Mouse (Mus musculus) heart, embryonic 13.5 days (tissue): ENCODE data around the gene D630039A03Rik. TPM values are rescaled to one million over a fixed set of nuclear protein-coding genes. Genes with fewer than 3 reads are reported as not detected.
A peak's percentile ranks its signal among the peaks of the same experiment; 100 is the strongest.

Experiments used
- ATAC-seq: fragments of 200-750 bp; cut with Nextera tagmentation; 2 replicates; pipeline ENCODE4 v1.8.0; 2017; ENCODE audit warnings: moderate TSS enrichment; ENCODE audit not compliant: insufficient number of reproducible peaks, low FRiP score, low TSS enrichment; ENCODE audit errors: extremely low read depth
- H3K27ac ChIP-seq: fragments of 300-500 bp; sonication (generic); replicated peaks from 2 replicates; pipeline ENCODE4 v1.5.1; 2015; ENCODE audit warnings: moderate library complexity, mild to moderate bottlenecking, inconsistent platforms
- H3K27me3 ChIP-seq: fragments of 300-500 bp; sonication (generic); replicated peaks from 2 replicates; pipeline ENCODE4 v1.6.1; 2015; ENCODE audit warnings: mild to moderate bottlenecking, inconsistent platforms
- H3K36me3 ChIP-seq: fragments of 300-500 bp; sonication (generic); 2 replicates; pipeline ENCODE4 v1.6.1; 2015; ENCODE audit warnings: mild to moderate bottlenecking, inconsistent platforms
- H3K4me1 ChIP-seq: fragments of 300-500 bp; sonication (generic); 2 replicates; pipeline ENCODE4 v1.6.1; 2015; ENCODE audit warnings: inconsistent platforms
- H3K4me2 ChIP-seq: fragments of 300-500 bp; sonication (generic); 2 replicates; pipeline ENCODE4 v1.6.1; 2015; ENCODE audit warnings: inconsistent platforms, mild to moderate bottlenecking, moderate library complexity
- H3K4me3 ChIP-seq: fragments of 300-500 bp; sonication (generic); 2 replicates; pipeline ENCODE4 v1.5.1; 2015; ENCODE audit warnings: moderate library complexity, mild to moderate bottlenecking, inconsistent platforms
- H3K9ac ChIP-seq: fragments of 300-500 bp; sonication (generic); 2 replicates; pipeline ENCODE4 v1.6.1; 2015; ENCODE audit warnings: inconsistent platforms, mild to moderate bottlenecking, moderate library complexity
- H3K9me3 ChIP-seq: fragments of 300-500 bp; sonication (generic); 2 replicates; pipeline ENCODE4 v1.6.1; 2016; ENCODE audit warnings: inconsistent platforms
- WGBS: fragments of 180-500 bp; shearing (Covaris S2); methylation state at CpG from one replicate; pipeline ENCODE4 v1.1.7; 2015; ENCODE audit warnings: mixed read lengths; 5-methylcytosine and 5-hydroxymethylcytosine counted together
- polyA plus RNA-seq: library from polyadenylated mRNA; unstranded; fragments of >200 nt; fragmentation: Nextera tagmentation; extraction: Ambion mirVana; gene quantifications from 2 replicates; pipeline ENCODE4 v1.2.1, GENCODE M21; 2015

The D630039A03Rik gene
- polyA plus RNA-seq, result 0.15 and 0.24 TPM in 2 replicates

DNA sequence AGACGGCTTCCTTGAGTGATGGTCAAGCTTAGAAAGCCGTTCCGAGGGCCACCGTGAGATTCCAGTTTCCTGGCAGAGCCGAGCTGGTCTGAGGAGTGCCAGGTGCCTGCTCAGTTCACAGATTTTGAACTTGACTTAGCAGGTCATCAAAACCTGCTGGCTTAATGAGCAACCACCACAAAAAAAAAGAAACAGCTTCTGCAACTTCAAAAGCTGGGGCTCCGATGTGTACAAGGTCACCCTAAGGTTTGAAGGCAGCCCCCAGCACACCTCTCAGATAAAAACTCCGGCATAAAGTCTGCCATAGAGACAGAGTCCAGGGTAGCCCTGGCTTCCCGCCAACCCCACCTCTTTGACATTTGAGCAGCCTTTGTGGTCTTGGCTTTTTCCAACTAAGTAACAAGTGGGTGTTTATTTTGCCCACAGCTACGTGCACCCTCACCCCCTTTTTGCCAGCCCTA lies at the start of gene D630039A03Rik:
Gene D630039A03Rik (minus strand): TSS at position 97 of the 461 bp plus-strand sequence.
- ATAC-seq, result no peak; the same call in 1 of the 2 replicates
- Histone ChIP-seq H3K9me3 (no peaks in the 10 kb centered on the region), H3K27ac (no peak within 1 kb of the TSS), H3K4me2 (peak within 1 kb of the TSS; percentile 68), H3K4me3 (peak within 1 kb of the TSS; percentile 40), H3K36me3 (no peaks in the 10 kb centered on the region), H3K4me1 (peaks cover 33% of the 10 kb centered on the region), H3K27me3 (peaks cover 10% of the 10 kb centered on the region), H3K9ac (peak within 1 kb of the TSS; percentile 50)
- WGBS, result 9% methylated on average over 9 of the region's 9 CpGs

DNA sequence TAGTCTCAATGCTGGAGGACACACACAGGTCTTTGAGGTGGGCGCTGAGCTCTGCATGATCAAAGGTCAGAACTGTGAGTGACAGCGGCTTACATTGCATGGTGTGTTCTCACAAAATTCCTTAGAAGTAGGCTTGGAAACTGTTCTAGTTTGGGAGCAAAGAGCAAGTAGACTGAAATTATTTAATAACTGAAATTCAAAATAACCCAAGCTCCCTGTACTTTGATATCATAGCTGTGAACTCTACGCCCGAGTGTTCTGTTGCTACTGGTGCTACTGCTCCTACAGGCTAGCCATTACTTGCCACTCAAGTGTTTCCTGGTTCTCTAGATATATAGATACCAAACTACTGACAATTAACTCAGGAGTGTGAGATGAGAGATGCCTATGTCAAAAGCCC lies 49.4 kb upstream of the D630039A03Rik start:
- no peak overlapping the region for H3K27ac ChIP-seq
- H3K27me3 ChIP-seq, result no peaks in the 10 kb centered on the region
- no peaks in the 10 kb centered on the region for H3K9me3 ChIP-seq
- no peak for ATAC-seq
- H3K4me2 ChIP-seq, result no peak overlapping the region
- H3K4me3 ChIP-seq, result no peak overlapping the region
- 91% methylated on average over 4 of the region's 4 CpGs for WGBS
- no peak overlapping the region for H3K9ac ChIP-seq
- no peaks in the 10 kb centered on the region for H3K36me3 ChIP-seq
- H3K4me1 ChIP-seq, result no peaks in the 10 kb centered on the region

DNA sequence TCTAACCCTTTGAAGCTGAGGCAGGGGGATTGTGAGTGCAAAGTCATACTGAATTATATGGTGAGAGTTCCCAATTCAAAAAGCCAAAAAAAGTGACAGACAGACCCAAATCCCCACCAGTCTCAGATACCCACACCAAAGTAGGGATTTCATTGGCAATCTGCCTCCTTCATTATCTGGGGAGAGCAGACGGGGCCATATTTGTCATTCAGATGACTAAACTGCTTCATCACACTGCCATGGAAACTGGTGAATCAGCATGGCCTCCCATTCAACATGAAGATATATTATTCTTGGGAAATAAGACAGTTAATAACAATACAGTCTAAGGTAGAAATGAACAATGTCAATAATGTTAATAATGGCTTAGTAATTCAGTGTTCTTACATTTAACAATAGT lies 48.0 kb upstream of the D630039A03Rik start:
- Histone ChIP-seq H3K4me1 (no peaks in the 10 kb centered on the region), H3K4me2 (no peak overlapping the region), H3K27me3 (no peaks in the 10 kb centered on the region), H3K4me3 (no peak overlapping the region), H3K36me3 (no peaks in the 10 kb centered on the region), H3K9me3 (no peaks in the 10 kb centered on the region), H3K27ac (no peak overlapping the region), H3K9ac (no peak overlapping the region)
- 60% methylated on average over 1 of the region's 1 CpGs for WGBS
- no peak for ATAC-seq

DNA sequence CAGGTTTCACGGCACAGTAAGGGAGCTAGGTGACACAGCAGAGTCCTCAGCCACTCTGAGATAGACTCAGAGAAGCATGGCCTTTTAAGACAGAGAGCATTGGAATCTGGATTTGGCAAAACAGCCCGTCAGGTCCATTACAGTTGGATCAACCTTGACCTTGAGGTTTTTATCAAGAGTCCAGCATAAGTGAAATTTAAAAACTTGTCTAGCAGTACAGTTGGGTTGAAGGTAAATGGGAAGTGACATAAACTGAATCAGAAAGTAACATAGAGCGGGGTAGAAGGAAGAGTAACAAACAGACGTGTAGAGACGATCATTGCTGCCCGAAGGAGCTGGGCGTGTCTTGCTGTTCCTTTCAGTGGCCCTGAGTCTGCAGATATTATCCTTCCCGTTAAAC lies 43.0 kb upstream of the D630039A03Rik start:
- Histone ChIP-seq H3K9ac (no peak overlapping the region), H3K27me3 (no peaks in the 10 kb centered on the region), H3K27ac (no peak overlapping the region), H3K36me3 (no peaks in the 10 kb centered on the region), H3K4me2 (no peak overlapping the region), H3K4me3 (no peak overlapping the region), H3K4me1 (peaks cover 26% of the 10 kb centered on the region), H3K9me3 (no peaks in the 10 kb centered on the region)
- 87% methylated on average over 8 of the region's 8 CpGs for WGBS
- no peak for ATAC-seq

DNA sequence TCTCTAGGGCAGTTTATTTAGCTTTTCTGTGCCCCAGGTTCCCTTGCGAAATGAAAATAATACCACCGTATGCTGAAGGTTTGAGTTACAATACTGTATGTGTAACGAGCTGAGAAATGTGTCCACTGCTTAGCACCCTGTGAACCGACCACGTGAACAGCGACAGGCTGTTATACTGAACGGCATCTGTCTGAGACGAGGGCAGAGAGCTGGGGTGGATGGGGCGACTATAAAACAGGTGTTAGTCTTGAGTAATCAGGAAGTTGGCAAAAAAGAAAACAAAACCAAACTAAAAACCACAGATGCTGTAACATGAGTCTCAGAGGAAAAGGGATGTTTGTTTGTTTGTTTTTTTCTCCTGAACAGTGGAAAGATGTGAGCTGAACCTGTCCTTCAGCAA lies 42.0 kb upstream of the D630039A03Rik start:
- Histone ChIP-seq H3K9me3 (no peaks in the 10 kb centered on the region), H3K9ac (no peak overlapping the region), H3K36me3 (no peaks in the 10 kb centered on the region), H3K4me2 (no peak overlapping the region), H3K27ac (no peak overlapping the region), H3K27me3 (no peaks in the 10 kb centered on the region), H3K4me3 (no peak overlapping the region), H3K4me1 (peaks cover 32% of the 10 kb centered on the region)
- 88% methylated on average over 9 of the region's 9 CpGs for WGBS
- no peak for ATAC-seq

DNA sequence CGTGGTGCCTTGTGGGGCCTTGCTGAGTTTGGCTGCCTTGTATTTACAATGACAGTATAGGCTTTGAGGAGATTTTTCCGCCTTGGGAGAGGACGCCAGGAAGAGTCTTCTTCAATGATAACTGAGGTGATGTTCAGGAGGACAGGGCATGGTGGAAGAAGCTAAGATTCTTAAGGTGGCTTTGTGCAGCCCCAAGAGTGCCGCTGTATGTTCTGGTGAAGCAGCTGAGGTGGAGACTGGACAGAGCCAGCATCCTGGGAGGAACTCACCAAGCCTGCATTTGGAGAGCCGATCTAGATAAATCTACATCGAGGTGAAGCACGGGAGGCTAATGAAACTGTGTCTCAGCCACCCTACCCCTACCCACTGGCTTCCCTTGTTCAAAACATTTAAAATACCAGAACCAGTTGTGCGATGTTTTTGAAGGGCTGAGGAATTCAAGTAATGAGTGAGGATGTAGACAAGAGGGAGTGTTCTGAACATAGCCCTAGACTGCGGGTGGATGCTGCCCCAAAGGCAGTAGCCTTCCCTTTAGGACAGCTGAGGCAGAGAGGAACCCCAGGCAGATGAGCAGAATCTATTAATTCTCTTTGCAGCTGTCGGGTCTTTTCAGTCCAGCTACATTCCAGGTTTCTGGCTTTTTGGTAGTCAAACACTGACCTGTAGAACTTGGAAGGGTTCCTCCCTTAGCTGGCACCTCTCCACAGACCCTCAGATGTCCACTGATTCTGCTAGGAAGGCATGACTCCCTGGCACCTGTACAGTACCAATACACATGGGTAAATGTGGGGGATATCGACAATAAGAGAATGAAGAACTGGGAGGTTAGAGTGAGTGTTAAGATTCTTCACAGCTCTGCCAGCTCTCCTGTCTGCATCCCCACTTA lies 41.3 kb upstream of the D630039A03Rik start:
- ATAC-seq, result no peak
- peak overlapping the region; percentile 84 for H3K4me2 ChIP-seq

DNA sequence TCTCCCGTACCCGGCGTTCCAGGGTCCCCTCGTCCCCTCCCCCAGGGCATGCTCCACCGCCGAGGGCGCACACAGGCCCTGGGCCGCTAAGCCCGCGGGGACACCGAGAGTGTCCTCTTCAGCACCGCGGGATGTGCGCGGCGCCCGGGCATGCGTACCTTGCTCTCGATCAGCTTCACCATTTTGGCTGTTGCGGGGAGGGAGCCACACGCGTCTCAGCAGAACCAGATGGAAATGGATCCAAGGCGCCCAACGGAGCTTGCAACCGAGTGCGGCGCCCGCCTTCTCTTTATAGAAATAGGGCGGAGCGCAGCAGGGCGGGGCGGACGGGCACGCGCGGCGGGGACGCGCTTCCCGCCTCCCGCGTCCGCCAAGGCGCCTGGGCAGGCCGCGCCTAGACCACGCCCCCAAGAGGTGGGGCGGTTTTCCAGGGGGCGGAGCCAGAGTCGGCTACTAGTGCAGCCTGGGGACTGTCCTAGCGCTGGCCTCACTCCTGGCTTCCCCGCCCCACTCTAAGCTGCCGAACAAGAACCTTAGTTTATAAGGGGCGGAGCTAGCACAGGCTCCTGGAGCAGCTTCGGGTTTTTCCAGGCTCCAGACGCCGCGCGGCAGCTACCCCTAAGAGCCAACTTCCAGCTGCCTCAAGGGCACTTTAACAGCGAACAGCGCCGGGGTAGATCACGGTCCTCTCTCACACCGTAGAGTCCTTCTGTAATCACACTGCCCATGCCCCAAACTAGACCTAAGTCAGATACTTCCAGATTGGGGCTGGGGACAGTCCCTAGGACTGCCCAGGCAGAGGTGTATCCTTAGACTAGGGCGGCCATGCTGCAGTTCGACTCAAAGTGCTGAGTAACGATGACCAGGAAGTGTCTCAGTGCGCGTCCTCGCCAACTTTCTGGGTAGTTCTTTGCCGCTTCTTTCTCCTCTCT lies 40.2 kb upstream of the D630039A03Rik start, which contains the start of gene Txn1:
Gene Txn1 (minus strand): TSS at position 383 of the 932 bp plus-strand sequence.
- under 1% methylated on average over 71 of the region's 71 CpGs for WGBS
- ATAC-seq, result peak; percentile 96
- H3K9me3 ChIP-seq, result no peaks in the 10 kb centered on the region; the same call in 1 of the 2 replicates
- H3K4me2 ChIP-seq, result peak within 1 kb of the TSS; percentile 84
- H3K27ac ChIP-seq, result peak within 1 kb of the TSS; percentile 99
- H3K27me3 ChIP-seq, result no peaks in the 10 kb centered on the region
- H3K9ac ChIP-seq, result peak within 1 kb of the TSS; percentile 94
- H3K36me3 ChIP-seq, result peaks cover 14% of the 10 kb centered on the region
- H3K4me1 ChIP-seq, result peaks cover 32% of the 10 kb centered on the region
- H3K4me3 ChIP-seq, result peak within 1 kb of the TSS; percentile 92

More for the DNA sequence above, 41.3 kb upstream of the D630039A03Rik start:
- peaks cover 2% of the 10 kb centered on the region; the same call in 1 of the 2 replicates for H3K36me3 ChIP-seq
- H3K4me3 ChIP-seq, result peak overlapping the region; percentile 92
- peak overlapping the region; percentile 99 for H3K27ac ChIP-seq
- no peaks in the 10 kb centered on the region for H3K9me3 ChIP-seq
- H3K9ac ChIP-seq, result peak overlapping the region; percentile 84
- no peaks in the 10 kb centered on the region for H3K27me3 ChIP-seq
- H3K4me1 ChIP-seq, result peaks cover 32% of the 10 kb centered on the region
- 42% methylated on average over 11 of the region's 11 CpGs for WGBS

DNA sequence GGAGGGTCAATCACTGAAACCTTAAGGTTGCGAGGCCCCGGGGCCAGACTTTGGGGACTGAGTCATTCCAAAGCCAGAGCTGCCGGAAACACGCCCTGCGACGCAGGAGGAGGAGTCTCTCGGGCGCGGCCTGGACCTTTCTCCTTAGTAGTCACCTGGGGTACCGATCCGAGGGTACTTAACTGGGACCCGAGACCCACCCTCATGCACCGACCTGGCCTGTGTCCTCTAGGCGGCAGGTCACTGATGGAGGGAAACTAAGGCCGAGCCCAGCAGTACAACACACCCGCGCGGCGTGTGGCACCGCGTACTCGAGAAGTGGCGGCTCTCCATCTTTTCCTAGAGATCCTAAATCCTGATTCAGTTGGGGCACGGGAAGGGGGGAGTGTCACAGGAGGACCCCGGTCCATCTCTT lies 39.5 kb upstream of the D630039A03Rik start:
- peak overlapping the region; percentile 92 for H3K4me3 ChIP-seq
- H3K9me3 ChIP-seq, result no peaks in the 10 kb centered on the region; the same call in 1 of the 2 replicates
- H3K27me3 ChIP-seq, result no peaks in the 10 kb centered on the region
- peaks cover 32% of the 10 kb centered on the region for H3K4me1 ChIP-seq
- H3K27ac ChIP-seq, result peak overlapping the region; percentile 99
- under 1% methylated on average over 25 of the region's 25 CpGs for WGBS
- peak overlapping the region; percentile 84 for H3K4me2 ChIP-seq
- H3K36me3 ChIP-seq, result peaks cover 21% of the 10 kb centered on the region
- ATAC-seq, result no peak
- peak overlapping the region; percentile 94 for H3K9ac ChIP-seq

DNA sequence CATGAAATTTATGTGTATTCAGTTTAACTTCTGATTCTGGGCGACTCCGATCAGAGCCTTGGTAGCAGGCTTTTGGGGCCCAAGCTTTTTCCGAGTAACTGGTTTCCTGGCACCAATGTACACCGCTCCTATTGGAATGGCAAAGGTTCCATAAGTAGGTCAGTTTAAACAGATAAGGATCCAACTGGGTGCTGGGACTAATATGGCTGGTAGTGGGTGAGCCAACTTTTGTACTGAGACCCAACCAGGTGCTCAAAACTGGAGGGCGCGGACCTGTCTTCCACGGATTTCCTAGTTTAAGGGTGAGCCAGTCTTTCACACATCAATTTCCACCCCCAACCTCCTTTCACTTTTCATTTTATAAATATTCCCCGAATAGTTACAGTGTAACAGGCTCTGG lies 38.9 kb upstream of the D630039A03Rik start:
- Histone ChIP-seq H3K36me3 (peaks cover 27% of the 10 kb centered on the region), H3K9ac (peak overlapping the region; percentile 94), H3K4me3 (peak overlapping the region; percentile 92), H3K9me3 (no peaks in the 10 kb centered on the region; the same call in 1 of the 2 replicates), H3K4me1 (peaks cover 32% of the 10 kb centered on the region), H3K27me3 (no peaks in the 10 kb centered on the region), H3K27ac (peak overlapping the region; percentile 99), H3K4me2 (peak overlapping the region; percentile 84)
- no peak for ATAC-seq
- 68% methylated on average over 8 of the region's 8 CpGs for WGBS

DNA sequence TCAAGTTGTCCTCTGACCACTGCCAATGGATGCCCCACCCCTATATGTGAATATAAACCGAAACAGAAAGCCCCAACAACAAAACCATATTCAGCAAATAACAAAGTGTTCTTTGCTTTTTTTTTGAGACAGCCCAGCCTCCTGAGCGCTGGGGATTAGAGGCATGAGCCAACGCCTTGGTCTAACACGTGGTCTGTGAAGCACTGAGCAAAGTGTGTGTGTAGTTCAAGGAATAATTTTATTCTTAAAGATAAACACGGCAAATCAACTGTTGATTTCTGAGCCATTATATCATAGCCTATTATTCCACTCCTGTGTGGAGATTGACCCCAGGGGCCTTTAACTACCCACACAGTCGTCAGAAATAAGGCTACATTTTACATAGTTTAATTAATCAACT lies 38.5 kb upstream of the D630039A03Rik start:
- ATAC-seq, result no peak
- H3K9ac ChIP-seq, result peak overlapping the region; percentile 94; the same call in 1 of the 2 replicates
- H3K9me3 ChIP-seq, result no peaks in the 10 kb centered on the region; the same call in 1 of the 2 replicates
- H3K27ac ChIP-seq, result 0 out of 2 replicates have a peak overlapping the region, but pooled peaks have one; percentile 99
- H3K4me2 ChIP-seq, result peak overlapping the region; percentile 84
- H3K4me3 ChIP-seq, result peak overlapping the region; percentile 92
- no peaks in the 10 kb centered on the region for H3K27me3 ChIP-seq
- WGBS, result 77% methylated on average over 6 of the region's 6 CpGs
- peaks cover 32% of the 10 kb centered on the region for H3K4me1 ChIP-seq
- H3K36me3 ChIP-seq, result peaks cover 31% of the 10 kb centered on the region

DNA sequence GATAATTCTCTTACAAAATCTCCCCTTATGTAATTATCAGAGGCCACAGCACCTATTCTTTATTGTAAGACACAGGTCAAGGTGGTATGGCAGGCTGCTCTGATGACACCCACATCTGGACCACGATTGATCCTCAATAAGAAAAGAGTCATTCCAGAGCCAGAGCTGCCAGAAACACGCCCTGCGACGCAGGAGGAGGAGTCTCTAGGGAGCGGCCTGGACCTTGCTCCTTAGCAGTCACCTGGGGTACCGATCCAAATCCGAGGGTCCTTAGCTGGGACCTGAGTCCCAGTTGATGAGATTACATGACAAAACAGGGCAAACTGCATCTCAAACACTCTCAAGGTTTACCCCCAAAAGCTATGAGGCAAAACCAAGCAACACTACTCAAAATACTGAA lies 37.7 kb upstream of the D630039A03Rik start:
- Histone ChIP-seq H3K4me1 (peaks cover 32% of the 10 kb centered on the region), H3K9ac (no peak overlapping the region), H3K9me3 (no peaks in the 10 kb centered on the region; the same call in 1 of the 2 replicates), H3K4me2 (no peak overlapping the region), H3K36me3 (peaks cover 39% of the 10 kb centered on the region), H3K4me3 (no peak overlapping the region), H3K27ac (no peak overlapping the region), H3K27me3 (no peaks in the 10 kb centered on the region)
- 94% methylated on average over 7 of the region's 7 CpGs for WGBS
- ATAC-seq, result no peak
